Comparison of ENCODE assay signal across 30 mouse cellular contexts in the genomic region with DNA sequence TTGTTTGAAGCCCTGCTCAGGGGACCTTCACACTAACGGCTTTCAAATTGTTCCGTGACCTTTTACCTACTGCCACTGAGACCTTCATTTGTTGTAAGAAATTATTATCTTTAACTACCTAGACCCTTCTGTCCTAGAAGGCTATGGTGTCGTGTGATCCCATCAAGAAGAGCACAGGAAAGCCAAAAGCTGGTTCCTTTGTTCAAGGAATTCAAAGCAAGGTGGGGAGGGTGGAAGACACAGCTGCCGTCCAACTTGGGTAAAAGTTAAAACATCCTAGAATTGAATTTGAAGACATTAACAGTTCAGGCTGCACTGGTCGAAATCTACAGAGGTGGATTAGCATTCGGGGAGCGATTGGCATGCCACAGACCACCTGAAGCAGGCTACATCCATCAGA. TPM values are rescaled to one million over a fixed set of nuclear protein-coding genes. Genes with fewer than 3 reads are reported as not detected.
"Had no signal": no experiment of that assay in that cellular context is flagged by ENCODE, and none has a peak within 500 bp of the region (broad histone marks: within the 10 kb centered on the region; RNA-seq: fewer than 3 reads in every experiment).

No protein-coding gene starts in this region.

- H3K9me3 ChIP-seq: hindbrain, embryonic 13.5 days; hindbrain, embryonic 15.5 days; kidney, embryonic 15.5 days; limb, embryonic 10.5 days; liver, embryonic 13.5 days; liver, embryonic 15.5 days had no signal

- DNase-seq: forebrain, postnatal 0 days; gastrocnemius, postnatal 14 days; gastrocnemius, postnatal 36 days; kidney, adult 11 months; kidney, adult 2 months; kidney, adult 9 months; kidney, postnatal 14 days; kidney, postnatal 36 days; layer of hippocampus, adult 9-11 months; layer of hippocampus, postnatal 36 days; liver; liver, embryonic 13.5 days; liver, postnatal 0 days had no signal

- ATAC-seq: forebrain, postnatal 0 days; hindbrain, postnatal 0 days; intestine, embryonic 16.5 days; liver, postnatal 0 days had no signal

- H3K27me3 ChIP-seq: hindbrain, embryonic 13.5 days; hindbrain, embryonic 15.5 days; kidney, embryonic 15.5 days; liver, embryonic 13.5 days; liver, embryonic 15.5 days had no signal

- H3K4me1 ChIP-seq: hindbrain, embryonic 13.5 days; hindbrain, embryonic 15.5 days; limb, embryonic 12.5 days; liver, embryonic 15.5 days had no signal

- H3K4me3 ChIP-seq: hindbrain, embryonic 13.5 days; hindbrain, embryonic 15.5 days; kidney, embryonic 15.5 days; limb, embryonic 10.5 days; limb, embryonic 12.5 days; liver, embryonic 13.5 days; liver, embryonic 15.5 days had no signal

- H3K4me2 ChIP-seq: heart, embryonic 11.5 days; hindbrain, embryonic 13.5 days; hindbrain, embryonic 15.5 days; kidney, embryonic 15.5 days; limb, embryonic 12.5 days; liver, embryonic 11.5 days; liver, embryonic 13.5 days; liver, embryonic 15.5 days had no signal

- H3K27ac ChIP-seq: hindbrain, embryonic 13.5 days; hindbrain, embryonic 15.5 days; hindbrain, postnatal 0 days; kidney, embryonic 15.5 days; kidney, postnatal 0 days; limb, embryonic 10.5 days; limb, embryonic 12.5 days; liver, embryonic 13.5 days; liver, embryonic 15.5 days had no signal

- H3K9ac ChIP-seq: forebrain, postnatal 0 days; hindbrain, embryonic 13.5 days; hindbrain, embryonic 15.5 days; kidney, embryonic 15.5 days; limb, embryonic 12.5 days; liver, embryonic 13.5 days; liver, embryonic 15.5 days; liver, postnatal 0 days had no signal

RNA-seq across cellular contexts. Expression of a gene that starts 15.3 kb away (rescaled TPM):
- total RNA-seq: gastrocnemius, adult 8-10 months; gastrocnemius, postnatal 14 days; gastrocnemius, postnatal 36 days; heart, adult 8-10 months; hematopoietic stem cell, adult 5-6 weeks; hindbrain, postnatal 0 days had no signal
- polyA plus RNA-seq: heart, embryonic 14.5 days; intestine, embryonic 14.5 days; large intestine, adult 2 months; limb, embryonic 12.5 days; liver, embryonic 11.5 days; liver, embryonic 13.5 days; liver, embryonic 15.5 days; liver, postnatal 0 days had no signal

RNA-seq across cellular contexts. Expression of a gene that starts 54.3 kb away (rescaled TPM):
- total RNA-seq: hematopoietic stem cell, adult 5-6 weeks had no signal
